Mouse (Mus musculus) cortical plate, adult 2 months (tissue): Measurements from ENCODE around the gene Pih1d1. TPM values are rescaled to one million over a fixed set of nuclear protein-coding genes. Genes with fewer than 3 reads are reported as not detected.

Experiments
- H3K27ac ChIP-seq: fragments of 200-500 bp; 2 replicates; pipeline ENCODE4 v1.5.1; 2012; ENCODE audit warnings: low read length, control low read depth, inconsistent platforms; ENCODE audit not compliant: insufficient read depth
- H3K4me1 ChIP-seq: fragments of 200-500 bp; 2 replicates; pipeline ENCODE4 v1.6.1; 2011; ENCODE audit warnings: low read length; ENCODE audit not compliant: control insufficient read depth, insufficient read depth
- H3K4me3 ChIP-seq: fragments of 200-500 bp; 2 replicates; pipeline ENCODE4 v1.5.1; 2011; ENCODE audit warnings: mild to moderate bottlenecking, low read length, control low read depth; ENCODE audit not compliant: insufficient read depth
- CTCF ChIP-seq: fragments of 200-500 bp; IDR thresholded peaks from 2 replicates; pipeline ENCODE4 v1.5.1; 2011; ENCODE audit warnings: mild to moderate bottlenecking, control low read depth, low read length; ENCODE audit not compliant: insufficient read depth; ENCODE audit errors: extremely low read depth
- POLR2A ChIP-seq: fragments of 200-500 bp; IDR thresholded peaks from 2 replicates; pipeline ENCODE4 v1.6.1; 2011; ENCODE audit warnings: mild to moderate bottlenecking, low read length, control low read depth; ENCODE audit not compliant: insufficient read depth; ENCODE audit errors: extremely low read depth
- polyA plus RNA-seq: library from polyadenylated mRNA; depleted of rRNA; stranded (reverse); fragments of >200 nt; gene quantifications from 2 replicates; pipeline ENCODE4 v1.2.3, GENCODE M21; 2012; rRNA removed

The Pih1d1 gene
- polyA plus RNA-seq, 1 experiment: 59.4 TPM

DNA sequence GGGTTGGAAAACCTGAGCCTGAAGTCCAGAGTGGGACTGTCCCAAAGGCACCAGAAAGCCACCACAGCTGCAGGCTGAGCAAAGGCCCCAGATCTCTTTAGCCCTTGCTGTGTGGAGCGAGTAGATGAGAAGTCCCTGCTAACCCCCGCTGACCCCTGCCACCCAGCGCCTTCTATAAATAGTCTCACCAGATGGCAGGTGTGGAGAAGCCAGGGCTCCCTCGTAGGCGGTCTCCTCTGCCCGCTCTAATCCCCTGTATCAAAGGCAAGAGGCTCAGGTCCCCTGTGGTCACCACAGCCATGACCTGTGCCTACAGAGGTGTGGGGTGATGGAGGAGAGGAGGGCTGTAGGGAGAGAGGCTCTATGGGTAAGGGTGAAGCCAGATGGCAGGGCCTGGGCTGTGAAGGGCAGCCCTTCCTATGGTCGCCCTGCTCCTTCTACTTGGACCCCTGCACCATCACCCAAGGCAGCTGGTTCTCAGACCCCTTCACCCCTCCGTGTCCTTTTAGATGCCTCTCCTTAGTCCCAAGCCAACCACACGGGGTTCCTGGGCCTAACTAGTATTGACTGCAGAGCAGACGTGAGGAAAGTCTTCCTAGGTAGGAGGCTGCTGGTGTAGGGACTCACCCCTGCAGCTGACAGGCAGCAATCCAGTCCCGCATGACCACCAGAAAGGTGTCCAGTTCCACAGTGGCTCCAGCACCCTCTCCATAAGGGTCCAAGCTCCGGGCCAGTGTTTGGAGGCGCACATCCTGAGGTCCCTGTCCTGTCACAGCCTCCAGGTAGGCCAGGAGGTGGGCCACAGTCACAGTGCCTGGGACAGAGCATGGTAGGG lies 41.5 kb downstream of the Pih1d1 start:
- H3K4me1 ChIP-seq: 0 out of 2 replicates have a peak, but pooled peaks cover 2% of the 10 kb centered on the region

DNA sequence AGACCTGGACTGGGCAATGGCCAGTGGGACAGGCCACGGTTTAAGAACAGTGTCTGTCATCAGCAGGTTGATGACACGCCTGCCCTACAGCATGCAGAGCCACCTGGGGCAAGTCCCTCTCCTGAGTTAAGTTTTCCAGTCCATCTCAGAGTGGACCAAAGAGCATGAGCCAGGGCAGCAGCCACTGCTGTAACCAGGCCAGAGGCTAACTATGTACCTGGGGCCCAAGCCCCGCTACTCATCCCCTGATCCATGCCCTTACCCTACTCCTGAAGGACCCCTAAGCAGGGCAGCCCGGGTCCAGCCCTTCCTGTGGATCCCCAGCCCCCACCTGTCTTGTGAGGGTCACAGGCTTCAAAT lies 42.1 kb downstream of the Pih1d1 start:
- no peak overlapping the region for H3K27ac ChIP-seq
- TF ChIP-seq CTCF: no peak
- TF ChIP-seq POLR2A: no peak
- 0 out of 2 replicates have a peak, but pooled peaks cover 2% of the 10 kb centered on the region for H3K4me1 ChIP-seq
- H3K4me3 ChIP-seq: no peak overlapping the region

More for the DNA sequence above, 41.5 kb downstream of the Pih1d1 start:
- H3K27ac ChIP-seq: no peak overlapping the region
- H3K4me3 ChIP-seq: no peak overlapping the region
- TF ChIP-seq CTCF: no peak
- no peak for TF ChIP-seq POLR2A

DNA sequence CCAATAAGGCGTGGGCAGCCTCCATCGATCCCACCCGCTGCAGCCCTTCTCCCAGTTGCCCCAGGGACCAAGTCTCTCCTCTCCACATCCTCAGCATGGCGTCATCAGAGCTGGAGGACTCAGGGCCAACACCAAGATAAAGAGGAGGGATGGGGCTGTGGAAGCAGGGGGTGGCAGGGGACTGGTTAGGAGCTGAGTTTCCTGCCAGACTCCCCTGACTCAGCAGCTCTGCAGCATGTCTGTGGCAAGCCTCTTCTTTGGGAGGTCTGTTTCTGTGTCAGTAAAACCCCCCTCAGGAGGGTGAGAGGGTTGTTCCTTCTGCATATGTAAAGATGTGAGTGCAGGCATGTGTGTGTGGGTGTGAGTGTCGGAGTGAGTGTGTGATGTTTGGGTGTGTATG lies 42.9 kb downstream of the Pih1d1 start:
- TF ChIP-seq CTCF (no peak), POLR2A (no peak)
- Histone ChIP-seq H3K4me1 (0 out of 2 replicates have a peak, but pooled peaks cover 2% of the 10 kb centered on the region), H3K27ac (peak overlapping the region; percentile 16; the same call in 1 of the 2 replicates), H3K4me3 (no peak overlapping the region)

DNA sequence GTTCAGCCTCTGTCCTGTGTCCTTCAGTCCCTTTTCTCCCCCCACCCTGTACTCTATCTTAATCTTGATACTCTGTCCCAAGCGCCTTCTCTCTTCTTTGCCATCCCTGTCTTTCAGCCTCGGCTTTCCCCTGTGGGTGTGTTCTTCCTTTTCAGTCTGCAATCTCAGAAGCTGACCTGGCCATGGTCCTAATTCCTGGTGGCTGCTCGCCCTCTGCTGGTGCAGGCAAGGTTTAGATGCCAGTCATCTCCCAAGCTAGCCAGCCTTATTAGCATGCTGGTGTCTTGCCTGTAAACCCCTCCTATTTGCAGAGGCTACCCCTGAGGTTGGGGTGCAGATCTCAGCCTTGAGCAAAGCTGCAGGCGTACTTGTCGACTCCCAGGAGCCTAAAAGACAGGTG lies 44.3 kb downstream of the Pih1d1 start:
- Histone ChIP-seq H3K4me3 (no peak overlapping the region), H3K27ac (peak overlapping the region; percentile 9; the same call in 1 of the 2 replicates), H3K4me1 (0 out of 2 replicates have a peak, but pooled peaks cover 2% of the 10 kb centered on the region)
- TF ChIP-seq POLR2A (no peak), CTCF (peak; percentile 92)

DNA sequence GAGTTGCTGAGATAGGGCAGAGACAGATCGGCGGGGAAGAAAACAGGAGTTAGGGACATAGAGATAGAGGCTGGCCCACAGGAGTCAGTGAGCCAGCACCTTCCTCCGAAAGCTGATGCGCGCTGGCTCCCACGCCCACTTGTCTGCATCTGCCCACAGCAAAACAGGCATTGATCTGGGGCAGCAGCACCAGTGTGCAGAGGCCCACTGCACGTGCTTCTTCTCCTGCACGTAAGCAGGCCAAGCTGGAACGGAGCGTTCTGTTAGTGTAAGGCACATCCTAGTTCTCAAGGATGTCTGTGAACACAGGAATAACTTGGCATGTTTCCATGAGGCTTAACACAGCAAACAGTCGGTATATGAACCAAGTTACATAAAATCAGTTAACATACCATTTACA lies 44.9 kb downstream of the Pih1d1 start:
- Histone ChIP-seq H3K4me3 (no peak overlapping the region), H3K27ac (peak overlapping the region; percentile 9; the same call in 1 of the 2 replicates), H3K4me1 (0 out of 2 replicates have a peak, but pooled peaks cover 2% of the 10 kb centered on the region)
- no peak for TF ChIP-seq CTCF
- TF ChIP-seq POLR2A: no peak

DNA sequence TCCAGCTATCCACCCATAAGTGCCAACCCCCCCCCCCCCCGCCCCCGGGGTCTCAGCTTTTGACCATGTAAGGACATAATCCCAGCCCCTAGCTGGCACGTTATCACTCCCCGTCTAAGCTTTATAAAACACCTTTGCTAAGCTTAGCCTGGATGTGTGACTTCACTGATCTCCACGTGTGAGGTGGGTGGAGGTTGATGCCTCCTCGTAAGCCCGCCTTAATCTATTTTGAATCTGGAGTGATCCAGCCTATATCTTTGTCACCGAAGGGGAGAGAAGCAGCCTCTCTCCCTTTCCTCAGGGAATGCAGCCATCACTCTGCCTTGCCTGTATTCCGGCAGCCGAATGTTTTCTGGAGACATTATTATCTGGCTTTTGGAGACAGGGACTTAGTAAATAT lies 48.6 kb downstream of the Pih1d1 start:
- peaks cover 2% of the 10 kb centered on the region; the same call in 1 of the 2 replicates for H3K4me1 ChIP-seq
- H3K27ac ChIP-seq: 0 out of 2 replicates have a peak overlapping the region, but pooled peaks have one; percentile 63
- peak; percentile 63; the same call in 1 of the 2 replicates for TF ChIP-seq POLR2A
- TF ChIP-seq CTCF: no peak
- no peak overlapping the region for H3K4me3 ChIP-seq

DNA sequence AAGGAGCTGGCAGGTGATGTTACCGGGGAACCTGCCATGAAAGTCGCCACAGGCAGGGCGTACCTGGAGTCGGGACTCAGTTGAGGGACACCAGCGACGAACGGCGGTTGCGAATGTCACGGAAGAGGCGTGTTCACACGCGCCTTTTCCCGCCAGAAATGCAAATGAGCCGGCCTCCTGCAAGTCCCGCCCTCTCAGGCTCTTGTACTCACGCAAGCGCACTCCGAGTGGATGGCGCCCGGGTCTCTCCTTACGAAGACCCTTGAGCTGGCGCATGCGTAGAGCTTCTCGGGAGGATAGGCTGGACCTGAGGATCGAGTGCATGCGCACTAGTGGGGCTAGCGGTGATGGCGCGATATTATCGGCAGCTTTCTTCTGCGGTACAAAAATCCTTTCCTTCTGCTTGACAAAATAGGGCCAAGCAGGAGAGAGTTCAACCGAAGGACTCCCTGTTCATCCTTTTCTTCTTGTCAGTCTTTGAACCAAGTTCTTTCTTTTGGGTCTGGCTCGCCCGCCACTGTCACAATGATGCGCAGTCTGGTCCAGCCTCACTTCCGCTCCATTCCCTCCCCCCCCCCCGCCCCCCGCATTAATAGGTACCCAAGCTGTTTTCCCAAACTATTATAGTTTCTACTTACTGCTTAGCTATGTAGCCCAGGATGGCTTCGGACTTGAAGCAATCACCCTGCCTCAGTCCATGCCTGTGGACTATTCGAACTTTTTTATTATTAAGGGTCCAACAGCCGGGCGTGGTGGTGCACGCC lies 50.5 kb downstream of the Pih1d1 start, which contains the start of gene Ccdc155:
TSS of gene Ccdc155 (minus strand) at position 513 of the 764 bp plus-strand sequence.
- peaks cover 2% of the 10 kb centered on the region; the same call in 1 of the 2 replicates for H3K4me1 ChIP-seq
- no peak within 1 kb of the TSS for H3K27ac ChIP-seq
- H3K4me3 ChIP-seq: peak within 1 kb of the TSS; percentile 36
- TF ChIP-seq CTCF (no peak), POLR2A (peak; percentile 92)

DNA sequence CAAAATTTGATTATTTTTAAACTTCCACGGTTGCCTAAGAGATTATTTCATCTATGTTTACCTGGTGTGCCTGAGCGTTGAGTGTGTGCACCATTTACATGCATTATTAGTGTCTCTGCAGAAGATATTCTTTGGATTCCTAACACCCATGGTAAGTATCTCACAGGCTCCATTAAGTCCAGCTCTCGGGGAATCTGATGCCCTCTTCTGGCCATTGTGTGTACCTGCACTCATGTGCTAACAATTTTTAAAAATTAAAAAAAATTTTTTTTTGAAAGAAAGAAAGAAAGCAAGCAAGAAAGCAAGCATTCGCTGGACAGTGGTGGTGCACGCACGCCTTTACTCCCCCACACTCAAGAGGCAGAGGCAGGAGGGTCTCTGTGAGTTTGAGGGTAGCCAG lies 54.2 kb downstream of the Pih1d1 start:
- Histone ChIP-seq H3K27ac (no peak overlapping the region), H3K4me3 (no peak overlapping the region), H3K4me1 (peaks cover 2% of the 10 kb centered on the region; the same call in 1 of the 2 replicates)
- TF ChIP-seq CTCF (no peak), POLR2A (no peak)

Other genes starting within 250 kb of the Pih1d1 start
- gene Ap2a1, start 224.8 kb upstream of the Pih1d1 start, polyA plus RNA-seq: 241 and 247 TPM in 2 replicates
- 1.5 and 2.0 TPM in 2 replicates for gene Tsks, start 211.1 kb upstream of the Pih1d1 start, polyA plus RNA-seq
- gene Cpt1c, start 179.5 kb upstream of the Pih1d1 start, polyA plus RNA-seq: 154 and 164 TPM in 2 replicates
- 162 and 169 TPM in 2 replicates for gene Prmt1, start 167.7 kb upstream of the Pih1d1 start, polyA plus RNA-seq
- gene Irf3, start 156.7 kb upstream of the Pih1d1 start, polyA plus RNA-seq: 82.4 and 87.4 TPM in 2 replicates
- gene Bcl2l12, start 155.6 kb upstream of the Pih1d1 start, polyA plus RNA-seq: 6.0 and 6.2 TPM in 2 replicates
- 126 and 128 TPM in 2 replicates for gene Scaf1, start 137.9 kb upstream of the Pih1d1 start, polyA plus RNA-seq
- 34.2 and 38.3 TPM in 2 replicates for gene Rras, start 136.3 kb upstream of the Pih1d1 start, polyA plus RNA-seq
- gene Prr12, start 101.4 kb upstream of the Pih1d1 start, polyA plus RNA-seq: 14.6 and 15.5 TPM in 2 replicates
- 89.5 and 92.3 TPM in 2 replicates for gene Nosip, start 91.9 kb upstream of the Pih1d1 start, polyA plus RNA-seq
- 21.4 and 23.2 TPM in 2 replicates for gene Prrg2, start 91.6 kb upstream of the Pih1d1 start, polyA plus RNA-seq
- 12.8 and 13.1 TPM in 2 replicates for gene Rcn3, start 62.1 kb upstream of the Pih1d1 start, polyA plus RNA-seq
- 30.7 and 37.0 TPM in 2 replicates for gene Fcgrt, start 50.5 kb upstream of the Pih1d1 start, polyA plus RNA-seq
- 361 and 402 TPM in 2 replicates for gene Rps11, start 29.9 kb upstream of the Pih1d1 start, polyA plus RNA-seq
- gene Rpl13a, start 25.5 kb upstream of the Pih1d1 start, polyA plus RNA-seq: 1,470 and 1,570 TPM in 2 replicates
- 0.08 and 0.32 TPM in 2 replicates for gene Gm45713, start 18.1 kb upstream of the Pih1d1 start, polyA plus RNA-seq
- 18.4 and 20.8 TPM in 2 replicates for gene Flt3l, start 17.9 kb upstream of the Pih1d1 start, polyA plus RNA-seq
- 8.1 and 10.3 TPM in 2 replicates for gene Aldh16a1, start 281 bp downstream of the Pih1d1 start, polyA plus RNA-seq
- 1,033 and 1,121 TPM in 2 replicates for gene Slc17a7, start 9.6 kb downstream of the Pih1d1 start, polyA plus RNA-seq
- gene Gfy, start 25.3 kb downstream of the Pih1d1 start, polyA plus RNA-seq: 0.38 and 0.62 TPM in 2 replicates
- gene Pth2, start 26.7 kb downstream of the Pih1d1 start, polyA plus RNA-seq: not detected in 2 replicates
- 4.7 and 5.0 TPM in 2 replicates for gene Ccdc155, start 50.6 kb downstream of the Pih1d1 start, polyA plus RNA-seq
- 41.4 and 47.2 TPM in 2 replicates for gene Dkkl1, start 57.8 kb downstream of the Pih1d1 start, polyA plus RNA-seq
- 5.0 and 6.4 TPM in 2 replicates for gene Tead2, start 61.5 kb downstream of the Pih1d1 start, polyA plus RNA-seq
- 10.6 and 11.9 TPM in 2 replicates for gene Cd37, start 84.8 kb downstream of the Pih1d1 start, polyA plus RNA-seq
- 2.1 TPM in 2 replicates for gene Slc6a16, start 86.8 kb downstream of the Pih1d1 start, polyA plus RNA-seq
- 0.08 and 0.30 TPM in 2 replicates for gene Slc6a21, start 123.2 kb downstream of the Pih1d1 start, polyA plus RNA-seq
- gene Trpm4, start 179.5 kb downstream of the Pih1d1 start, polyA plus RNA-seq: 29.1 and 35.1 TPM in 2 replicates
- 0.35 and 0.55 TPM in 2 replicates for gene Hrc, start 181.0 kb downstream of the Pih1d1 start, polyA plus RNA-seq
- gene Ppfia3, start 212.7 kb downstream of the Pih1d1 start, polyA plus RNA-seq: 164 and 167 TPM in 2 replicates
- 336 TPM in 2 replicates for gene Lin7b, start 216.3 kb downstream of the Pih1d1 start, polyA plus RNA-seq
- gene Snrnp70, start 241.4 kb downstream of the Pih1d1 start, polyA plus RNA-seq: 720 and 793 TPM in 2 replicates